Mouse (Mus musculus): ENCODE measurements around the gene Asb7. TPM values are rescaled to one million over a fixed set of nuclear protein-coding genes. Genes with fewer than 3 reads are reported as not detected.

Asb7 gene
- polyA plus RNA-seq, 1 experiment from 2014 or later: 6.1 TPM

DNA sequence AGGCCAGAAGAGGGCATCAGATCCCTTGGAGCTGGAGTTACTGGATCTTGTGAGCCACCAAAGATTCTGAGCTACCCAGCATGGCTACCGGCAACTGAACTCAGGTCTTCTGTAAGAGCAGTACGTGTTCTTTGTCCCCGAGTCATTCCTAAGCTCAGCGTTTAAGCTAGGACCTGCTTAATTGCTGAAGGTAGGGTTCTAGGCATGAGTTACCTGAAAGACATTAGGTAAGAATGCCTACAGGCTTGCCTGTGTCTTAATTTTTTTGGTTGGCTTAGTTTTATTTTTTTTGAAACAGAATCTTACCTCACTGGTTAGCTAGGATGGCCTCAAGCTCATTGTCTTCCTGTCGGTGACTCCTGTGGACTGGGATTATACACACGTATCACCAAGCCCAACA, 38.7 kb upstream of the Asb7 start:
- DNase-seq (ENCODE audit: low spot score) (no peak), ATAC-seq (no peak)
- TF ChIP-seq EP300 (IDR thresholded peaks at IDR 0.05): no peak
- TF ChIP-seq CTCF (IDR thresholded peaks at IDR 0.05): no peak
- no peaks in the 10 kb centered on the region for H3K9me3 ChIP-seq (ENCODE audit: low read length)
- H3K4me3 ChIP-seq (ENCODE audit: low read depth, low read length): no peak overlapping the region
- no peaks in the 10 kb centered on the region for H3K27me3 ChIP-seq (replicated peaks; ENCODE audit: insufficient read depth, low read length)
- no peak overlapping the region for H3K4me2 ChIP-seq (replicated peaks; ENCODE audit: low read depth, low read length)
- no peak overlapping the region for H3K27ac ChIP-seq (ENCODE audit: low read length)
- H3K4me1 ChIP-seq (ENCODE audit: insufficient read depth, low read depth, low read length): no peaks in the 10 kb centered on the region
- no peaks in the 10 kb centered on the region for H3K36me3 ChIP-seq (ENCODE audit: insufficient read depth, low read length)
- H3K9ac ChIP-seq (replicated peaks; ENCODE audit: low read depth): no peak overlapping the region
- 91% methylated on average over 6 of the region's 6 CpGs for WGBS

DNA sequence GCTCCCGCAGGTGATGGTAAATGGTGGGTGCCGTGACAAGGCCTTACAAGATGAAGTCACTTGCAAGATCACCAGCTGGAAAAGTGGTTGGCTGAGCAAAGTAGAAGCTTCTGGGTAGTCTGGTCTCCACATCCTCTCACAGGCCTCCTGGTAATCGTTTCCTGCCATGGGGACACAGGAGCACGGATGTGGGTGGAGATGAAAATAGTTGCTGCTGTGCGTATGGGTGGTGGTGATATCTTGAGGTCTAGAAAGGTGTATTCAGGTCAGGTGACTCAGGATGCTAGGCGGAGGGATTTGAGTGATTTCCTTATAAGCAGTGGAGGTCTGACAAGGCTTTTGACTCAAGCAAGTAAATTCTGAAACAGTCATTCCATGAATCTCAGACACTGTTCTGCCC, 35.6 kb upstream of the Asb7 start:
- ATAC-seq (no peak), DNase-seq (ENCODE audit: low spot score) (no peak)
- no peak for TF ChIP-seq EP300 (IDR thresholded peaks at IDR 0.05)
- TF ChIP-seq CTCF (IDR thresholded peaks at IDR 0.05): no peak
- Histone ChIP-seq H3K27me3 (replicated peaks; ENCODE audit: insufficient read depth, low read length) (no peaks in the 10 kb centered on the region), H3K36me3 (ENCODE audit: insufficient read depth, low read length) (no peaks in the 10 kb centered on the region), H3K4me1 (ENCODE audit: insufficient read depth, low read depth, low read length) (no peaks in the 10 kb centered on the region), H3K4me3 (ENCODE audit: low read depth, low read length) (no peak overlapping the region), H3K27ac (ENCODE audit: low read length) (no peak overlapping the region), H3K9ac (replicated peaks; ENCODE audit: low read depth) (no peak overlapping the region), H3K4me2 (replicated peaks; ENCODE audit: low read depth, low read length) (no peak overlapping the region), H3K9me3 (ENCODE audit: low read length) (no peaks in the 10 kb centered on the region)
- WGBS: 86% methylated on average over 6 of the region's 6 CpGs

DNA sequence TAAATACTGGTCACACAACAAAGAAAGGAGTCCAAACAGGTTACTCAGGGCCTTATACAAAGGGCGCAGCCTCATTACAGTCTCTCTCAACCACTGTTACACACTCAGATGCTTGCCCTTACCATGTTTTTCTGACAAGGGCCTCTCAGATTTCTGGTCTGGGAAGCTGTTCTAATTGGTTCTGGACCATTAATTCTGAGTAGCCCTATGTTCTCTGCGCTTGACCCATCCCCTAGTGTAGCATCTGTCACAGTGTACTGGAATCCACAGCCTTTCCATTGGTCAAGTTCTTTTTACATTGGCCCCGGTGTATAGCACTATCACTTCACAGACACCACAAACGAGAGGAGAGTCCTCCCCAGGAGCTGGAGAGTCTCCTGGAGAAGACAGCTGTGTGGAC, 35.1 kb upstream of the Asb7 start:
- no peak overlapping the region for H3K4me2 ChIP-seq (replicated peaks; ENCODE audit: low read depth, low read length)
- H3K27me3 ChIP-seq (replicated peaks; ENCODE audit: insufficient read depth, low read length): no peaks in the 10 kb centered on the region
- no peak overlapping the region for H3K27ac ChIP-seq (ENCODE audit: low read length)
- no peak overlapping the region for H3K4me3 ChIP-seq (ENCODE audit: low read depth, low read length)
- 83% methylated on average over 4 of the region's 4 CpGs for WGBS
- no peaks in the 10 kb centered on the region for H3K4me1 ChIP-seq (ENCODE audit: insufficient read depth, low read depth, low read length)
- TF ChIP-seq CTCF (IDR thresholded peaks at IDR 0.05): no peak
- no peak for TF ChIP-seq EP300 (IDR thresholded peaks at IDR 0.05)
- H3K36me3 ChIP-seq (ENCODE audit: insufficient read depth, low read length): no peaks in the 10 kb centered on the region
- no peaks in the 10 kb centered on the region for H3K9me3 ChIP-seq (ENCODE audit: low read length)
- ATAC-seq (no peak), DNase-seq (ENCODE audit: low spot score) (no peak)
- no peak overlapping the region for H3K9ac ChIP-seq (replicated peaks; ENCODE audit: low read depth)

DNA sequence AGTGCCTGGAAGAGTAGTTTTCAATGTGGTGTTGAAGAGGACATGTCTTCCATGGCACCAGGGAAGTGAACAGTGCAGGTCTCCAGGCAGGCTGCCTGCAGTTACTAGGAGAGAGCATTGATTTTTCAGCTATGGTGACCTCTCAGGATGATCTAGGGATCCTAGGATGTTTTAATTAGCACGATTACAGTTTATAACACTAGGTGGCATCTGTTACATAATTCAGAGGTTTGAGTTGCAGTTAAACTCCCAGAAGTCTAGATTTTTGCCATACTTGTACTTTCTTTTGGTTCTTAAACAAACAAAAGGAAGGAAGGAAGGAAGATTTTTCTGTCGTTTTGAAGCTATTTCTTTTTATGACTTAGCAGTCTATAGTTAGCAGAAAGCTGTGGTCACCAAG, 21.8 kb upstream of the Asb7 start:
- H3K4me1 ChIP-seq (ENCODE audit: insufficient read depth, low read depth, low read length): no peaks in the 10 kb centered on the region
- peak; percentile 74 for DNase-seq (ENCODE audit: low spot score)
- WGBS: 17% methylated on average over 2 of the region's 2 CpGs
- TF ChIP-seq EP300 (IDR thresholded peaks at IDR 0.05) (no peak), CTCF (IDR thresholded peaks at IDR 0.05) (peak; percentile 65)
- no peaks in the 10 kb centered on the region for H3K27me3 ChIP-seq (replicated peaks; ENCODE audit: insufficient read depth, low read length)
- H3K4me3 ChIP-seq (ENCODE audit: low read depth, low read length): no peak overlapping the region
- no peak overlapping the region for H3K27ac ChIP-seq (ENCODE audit: low read length)
- H3K36me3 ChIP-seq (ENCODE audit: insufficient read depth, low read length): peaks cover 8% of the 10 kb centered on the region; the same call in 1 of the 2 replicates
- no peak overlapping the region for H3K4me2 ChIP-seq (replicated peaks; ENCODE audit: low read depth, low read length)
- no peak for ATAC-seq
- H3K9ac ChIP-seq (replicated peaks; ENCODE audit: low read depth): no peak overlapping the region
- H3K9me3 ChIP-seq (ENCODE audit: low read length): no peaks in the 10 kb centered on the region

DNA sequence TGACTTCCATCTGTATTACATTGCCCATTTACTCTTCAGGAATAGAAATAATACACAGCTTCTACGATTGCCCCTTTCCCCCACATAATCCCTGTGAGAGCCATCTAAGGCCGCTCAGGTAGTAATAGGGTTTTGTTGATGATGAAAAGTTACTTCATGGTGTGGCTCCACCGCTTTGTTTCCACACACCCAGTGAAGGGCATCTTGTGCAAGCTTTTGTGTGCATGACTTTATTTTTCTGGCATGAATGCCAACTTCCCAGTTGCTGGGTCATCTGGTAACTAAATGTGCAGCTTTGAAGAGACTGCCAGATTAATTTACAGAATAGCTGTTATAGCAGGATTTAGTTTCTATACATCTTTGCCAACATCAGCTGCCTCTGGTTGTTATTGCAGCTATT, 15.2 kb upstream of the Asb7 start:
- H3K36me3 ChIP-seq (ENCODE audit: insufficient read depth, low read length): peaks cover 3% of the 10 kb centered on the region; the same call in 1 of the 2 replicates
- no peak overlapping the region for H3K27ac ChIP-seq (ENCODE audit: low read length)
- DNase-seq (ENCODE audit: low spot score) (peak; percentile 56), ATAC-seq (peak; percentile 41)
- no peaks in the 10 kb centered on the region for H3K4me1 ChIP-seq (ENCODE audit: insufficient read depth, low read depth, low read length)
- no peaks in the 10 kb centered on the region for H3K9me3 ChIP-seq (ENCODE audit: low read length)
- no peak overlapping the region for H3K4me2 ChIP-seq (replicated peaks; ENCODE audit: low read depth, low read length)
- WGBS: 80% methylated on average over 3 of the region's 3 CpGs
- no peaks in the 10 kb centered on the region for H3K27me3 ChIP-seq (replicated peaks; ENCODE audit: insufficient read depth, low read length)
- no peak overlapping the region for H3K9ac ChIP-seq (replicated peaks; ENCODE audit: low read depth)
- no peak overlapping the region for H3K4me3 ChIP-seq (ENCODE audit: low read depth, low read length)
- TF ChIP-seq EP300 (IDR thresholded peaks at IDR 0.05): no peak
- TF ChIP-seq CTCF (IDR thresholded peaks at IDR 0.05): no peak

DNA sequence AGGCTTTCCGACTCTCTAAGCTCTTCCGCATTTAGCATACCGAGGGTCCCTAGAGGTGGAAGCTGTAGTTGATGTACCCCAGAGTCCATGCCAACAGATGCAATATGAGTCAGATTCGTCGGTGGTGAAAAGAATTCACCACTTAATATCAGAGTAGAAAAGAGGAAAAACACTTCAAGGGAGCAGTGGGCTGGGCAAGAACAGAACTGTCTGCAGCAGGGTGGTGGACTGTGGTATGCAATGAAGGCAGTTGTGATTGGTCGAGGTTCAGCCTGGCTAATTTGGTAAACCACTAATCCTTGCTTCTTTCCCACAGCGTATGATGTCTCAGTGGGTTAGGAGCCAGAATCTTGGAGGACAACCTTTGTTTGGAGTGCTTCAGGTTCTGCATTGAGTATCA, 13.3 kb upstream of the Asb7 start:
- Histone ChIP-seq H3K4me1 (ENCODE audit: insufficient read depth, low read depth, low read length) (no peaks in the 10 kb centered on the region), H3K4me3 (ENCODE audit: low read depth, low read length) (no peak overlapping the region), H3K36me3 (ENCODE audit: insufficient read depth, low read length) (no peaks in the 10 kb centered on the region), H3K9ac (replicated peaks; ENCODE audit: low read depth) (no peak overlapping the region), H3K27me3 (replicated peaks; ENCODE audit: insufficient read depth, low read length) (no peaks in the 10 kb centered on the region), H3K4me2 (replicated peaks; ENCODE audit: low read depth, low read length) (no peak overlapping the region), H3K9me3 (ENCODE audit: low read length) (no peaks in the 10 kb centered on the region), H3K27ac (ENCODE audit: low read length) (no peak overlapping the region)
- WGBS: 82% methylated on average over 7 of the region's 7 CpGs
- peak; percentile 76 for ATAC-seq
- peak; percentile 29 for DNase-seq (ENCODE audit: low spot score)
- TF ChIP-seq CTCF (IDR thresholded peaks at IDR 0.05): no peak
- TF ChIP-seq EP300 (IDR thresholded peaks at IDR 0.05): no peak

DNA sequence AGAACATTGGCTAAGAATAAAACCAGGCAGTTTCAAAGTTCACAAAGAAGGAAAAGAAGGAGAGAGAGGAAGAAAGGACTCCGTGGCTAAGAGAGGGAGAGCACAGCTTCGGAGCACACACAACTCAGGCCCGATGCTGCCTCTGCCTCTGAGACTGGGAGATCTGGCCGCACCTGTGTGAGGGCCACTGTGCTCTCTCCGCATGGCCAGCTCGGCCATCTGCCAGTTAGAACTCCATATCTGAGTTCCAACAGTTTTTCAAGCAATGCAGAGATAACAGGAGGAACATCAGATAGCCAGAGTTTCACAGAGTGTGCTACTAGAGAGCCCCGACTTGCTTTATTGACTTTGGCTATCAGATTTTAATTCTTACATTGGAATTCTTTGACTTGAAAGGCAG, 5.1 kb upstream of the Asb7 start:
- Histone ChIP-seq H3K4me1 (ENCODE audit: insufficient read depth, low read depth, low read length) (no peaks in the 10 kb centered on the region), H3K4me2 (replicated peaks; ENCODE audit: low read depth, low read length) (no peak overlapping the region), H3K27me3 (replicated peaks; ENCODE audit: insufficient read depth, low read length) (no peaks in the 10 kb centered on the region), H3K4me3 (ENCODE audit: low read depth, low read length) (no peak overlapping the region), H3K9me3 (ENCODE audit: low read length) (no peaks in the 10 kb centered on the region), H3K9ac (replicated peaks; ENCODE audit: low read depth) (no peak overlapping the region), H3K36me3 (ENCODE audit: insufficient read depth, low read length) (no peaks in the 10 kb centered on the region), H3K27ac (ENCODE audit: low read length) (no peak overlapping the region)
- ATAC-seq: no peak
- no peak for TF ChIP-seq CTCF (IDR thresholded peaks at IDR 0.05)
- no peak for TF ChIP-seq EP300 (IDR thresholded peaks at IDR 0.05)
- 42% methylated on average over 7 of the region's 7 CpGs for WGBS
- no peak for DNase-seq (ENCODE audit: low spot score)
